Mouse (Mus musculus): Measurements from ENCODE around the gene Mus81.

DNA sequence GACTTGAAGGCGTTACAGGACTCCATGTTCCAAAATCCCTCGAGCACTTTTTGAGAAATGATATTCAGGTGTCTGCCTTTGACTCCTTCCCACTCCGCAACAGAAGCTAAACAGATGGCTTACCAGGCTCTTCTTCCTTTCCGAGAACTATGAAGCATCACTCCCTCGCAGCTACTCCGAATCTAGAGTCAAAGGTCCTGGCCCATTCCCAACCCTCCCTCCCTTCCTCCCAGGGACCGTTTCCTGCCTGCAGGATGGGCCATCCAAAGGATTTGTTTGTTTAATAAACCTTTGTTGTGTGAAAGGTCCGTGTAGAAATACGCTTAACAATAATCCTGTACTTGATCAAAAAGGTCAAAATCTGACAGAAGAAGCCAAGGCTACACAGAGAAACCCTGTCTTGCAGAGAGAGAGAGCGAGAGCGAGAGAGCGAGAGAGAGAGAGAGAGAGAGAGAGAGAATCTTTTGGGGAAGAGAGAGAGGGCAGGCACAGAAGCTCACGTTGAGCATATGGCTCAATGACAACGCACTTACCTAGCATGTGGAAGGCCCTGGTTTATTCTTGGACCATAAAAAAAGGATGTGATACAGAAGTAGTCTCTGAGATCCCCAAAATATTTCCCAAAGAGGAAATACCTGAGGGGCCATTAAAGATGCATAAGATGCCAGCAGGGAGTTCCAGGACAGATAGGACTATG lies 30.3 kb downstream of the Mus81 start, which contains the start of gene Ccdc85b:
- TF ChIP-seq HCFC1 (IDR thresholded peaks at IDR 0.05; ENCODE audit: borderline replicate concordance, insufficient read depth, low read length) (no peak), ZC3H11A (IDR thresholded peaks at IDR 0.05; ENCODE audit: borderline replicate concordance, low read depth, low read length) (no peak)

Measured in ES-E14 (cell line).